Comparison of ENCODE assay signal across 15 mouse cellular contexts in the genomic region with DNA sequence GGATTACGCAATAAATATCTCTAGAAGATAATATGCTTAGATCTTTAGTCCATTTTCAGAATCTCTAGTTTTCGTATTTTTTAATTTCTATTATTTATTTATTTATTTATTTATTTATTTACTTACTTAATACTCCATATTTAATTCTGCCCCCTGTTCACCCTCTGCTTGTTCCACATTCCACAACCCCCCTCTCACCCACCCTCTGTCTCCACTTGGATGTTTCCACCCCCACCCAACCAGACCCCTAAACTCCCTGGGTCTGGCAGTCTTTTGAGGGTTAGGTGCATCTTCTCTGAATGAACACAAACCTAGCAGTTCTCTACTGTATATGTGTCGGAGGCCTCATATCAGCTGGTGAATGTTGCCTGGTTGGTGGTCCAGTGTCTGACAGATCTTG.
"Had no signal": no experiment of that assay in that cellular context is flagged by ENCODE, and none has a peak within 500 bp of the region (broad histone marks: within the 10 kb centered on the region; RNA-seq: fewer than 3 reads in every experiment).

No protein-coding gene starts in this region.

- H3K27me3 ChIP-seq: neural tube, embryonic 15.5 days; stomach, embryonic 15.5 days had no signal

- H3K4me2 ChIP-seq: neural tube, embryonic 15.5 days; stomach, embryonic 15.5 days had no signal

- H3K27ac ChIP-seq: neural tube, embryonic 15.5 days; stomach, embryonic 15.5 days; stomach, postnatal 0 days had no signal

- H3K36me3 ChIP-seq: neural tube, embryonic 15.5 days; stomach, embryonic 15.5 days had no signal

- H3K9me3 ChIP-seq: neural tube, embryonic 15.5 days; stomach, embryonic 15.5 days had no signal

- DNase-seq: retina, postnatal 1 day; right cerebral cortex, adult 18-20 months; right cerebral cortex, postnatal 14 days; right cerebral cortex, postnatal 25 days; right cerebral cortex, postnatal 4 days; spleen, adult 18-20 months; thymus, adult 18-20 months; thymus, adult 2 months; thymus, postnatal 14 days; thymus, postnatal 25 days; thymus, postnatal 36 days; thymus, postnatal 4 days had no signal

- H3K4me3 ChIP-seq: neural tube, embryonic 15.5 days; stomach, embryonic 15.5 days had no signal

- H3K4me1 ChIP-seq: neural tube, embryonic 15.5 days; stomach, embryonic 15.5 days had no signal

- H3K9ac ChIP-seq: neural tube, embryonic 15.5 days; stomach, embryonic 15.5 days had no signal
